Mouse (Mus musculus): ENCODE data around the gene Spag17. TPM values are rescaled to one million over a fixed set of nuclear protein-coding genes. Genes with fewer than 3 reads are reported as not detected.

Gene Spag17
- polyA plus RNA-seq, 1 experiment from 2014 or later = 1.9 TPM

DNA sequence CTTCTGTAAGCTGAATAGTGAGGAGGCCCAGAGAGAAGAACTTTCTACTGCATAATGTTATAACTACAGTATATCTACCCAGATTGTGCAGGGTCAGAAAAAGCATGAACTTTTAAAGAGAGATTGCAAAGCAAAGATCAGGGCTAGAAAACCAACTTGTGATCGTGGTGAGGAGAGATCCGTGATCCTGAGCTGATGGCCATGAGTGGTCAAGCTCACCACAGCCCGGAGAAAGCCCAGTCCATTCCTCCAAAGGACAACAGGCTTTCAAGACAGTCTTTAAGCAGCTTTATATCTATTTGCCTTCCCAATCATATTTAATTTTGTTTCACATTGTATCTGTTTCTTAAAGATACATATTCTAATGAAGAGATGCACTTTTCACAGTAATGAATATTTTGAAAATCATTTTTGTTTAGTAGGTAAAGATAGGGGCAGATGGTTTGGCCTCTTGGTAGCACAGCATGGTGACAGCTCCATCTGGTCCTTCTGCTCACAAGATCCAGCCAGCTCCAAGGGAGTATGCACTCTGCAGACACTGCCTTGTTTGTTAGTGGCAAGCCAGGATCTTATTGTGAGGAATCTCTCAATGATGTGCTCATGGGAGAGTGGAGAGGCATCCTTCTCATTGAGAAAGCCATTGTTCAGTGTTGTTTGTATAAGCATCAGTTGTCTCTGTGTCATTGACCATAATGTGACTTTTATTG, 217.3 kb downstream of the Spag17 start:
- H3K27ac ChIP-seq = no peak overlapping the region
- no peaks in the 10 kb centered on the region for H3K36me3 ChIP-seq
- no peaks in the 10 kb centered on the region for H3K27me3 ChIP-seq
- no peaks in the 10 kb centered on the region for H3K4me1 ChIP-seq
- H3K4me2 ChIP-seq (replicated peaks) = no peak overlapping the region
- H3K9me3 ChIP-seq = no peaks in the 10 kb centered on the region
- H3K9ac ChIP-seq = no peak overlapping the region
- ATAC-seq (ENCODE audit: insufficient number of reproducible peaks, insufficient read depth, low FRiP score, low TSS enrichment) = no peak
- H3K4me3 ChIP-seq = no peak overlapping the region
- 93% methylated on average over 3 of the region's 3 CpGs for WGBS

DNA sequence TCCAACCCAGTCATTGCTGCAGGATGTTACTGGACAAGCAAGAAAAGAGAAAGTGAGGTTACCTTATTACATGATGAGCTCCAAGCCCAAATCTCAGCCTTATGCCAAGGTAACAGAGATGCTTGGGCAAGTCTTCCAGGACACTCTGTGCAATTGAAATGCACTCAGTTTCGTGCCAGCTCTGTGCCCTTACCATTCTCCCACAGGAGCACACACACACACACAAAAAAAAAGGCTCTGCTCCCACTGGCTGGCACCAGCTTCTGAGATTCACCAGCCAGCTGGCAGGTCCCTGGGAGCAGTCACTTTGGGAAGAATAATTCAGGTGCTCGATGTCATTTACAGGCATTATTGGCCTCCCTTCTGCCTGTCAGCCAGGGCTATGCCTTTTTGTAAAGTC, 221.5 kb downstream of the Spag17 start:
- H3K9ac ChIP-seq = no peak overlapping the region
- H3K27ac ChIP-seq = no peak overlapping the region
- ATAC-seq (ENCODE audit: insufficient number of reproducible peaks, insufficient read depth, low FRiP score, low TSS enrichment) = no peak
- H3K4me1 ChIP-seq = no peaks in the 10 kb centered on the region
- no peaks in the 10 kb centered on the region for H3K36me3 ChIP-seq
- no peak overlapping the region for H3K4me3 ChIP-seq
- 83% methylated on average over 2 of the region's 2 CpGs for WGBS
- H3K9me3 ChIP-seq = no peaks in the 10 kb centered on the region
- H3K27me3 ChIP-seq = no peaks in the 10 kb centered on the region
- no peak overlapping the region for H3K4me2 ChIP-seq (replicated peaks)

DNA sequence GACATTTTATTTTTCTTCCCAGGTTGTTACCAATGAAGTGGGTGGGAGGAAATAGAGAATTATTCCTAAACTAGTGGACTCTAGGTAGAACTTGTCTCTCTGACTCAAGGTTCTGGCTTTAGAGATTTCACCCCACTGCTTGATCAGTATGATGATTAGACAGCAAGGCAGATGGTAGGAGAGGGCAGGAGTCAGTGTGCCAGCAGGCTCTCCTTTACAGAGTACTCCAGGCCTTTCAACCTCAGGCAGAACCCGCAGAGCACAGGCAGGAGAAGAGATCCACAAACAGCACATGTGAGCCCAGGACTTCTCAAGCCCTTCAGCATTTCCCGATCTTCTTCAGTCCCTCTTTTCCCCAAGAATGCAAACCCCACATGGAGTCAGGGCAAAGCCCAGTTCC, 233.5 kb downstream of the Spag17 start:
- 72% methylated on average over 2 of the region's 2 CpGs for WGBS

DNA sequence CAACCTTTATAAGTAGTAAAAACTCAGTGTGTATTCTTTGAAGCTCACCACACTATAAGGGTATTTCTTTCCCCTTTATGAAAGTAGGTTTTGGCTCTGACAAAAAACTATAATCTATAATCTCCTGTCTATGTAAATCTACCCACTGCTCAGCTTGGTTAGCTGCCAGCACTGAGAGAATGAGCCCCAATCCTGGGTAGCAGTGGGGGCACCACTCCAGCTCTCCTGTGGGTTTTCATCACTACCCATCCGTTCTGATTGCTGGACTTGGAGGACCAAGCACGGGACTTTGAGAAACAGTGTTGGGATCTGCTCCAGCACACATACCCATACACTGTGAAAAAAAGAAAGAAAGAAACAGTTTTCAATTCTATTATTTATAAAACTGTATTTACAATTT, 236.8 kb downstream of the Spag17 start:
- Histone ChIP-seq H3K9me3 (no peaks in the 10 kb centered on the region), H3K36me3 (no peaks in the 10 kb centered on the region), H3K9ac (no peak overlapping the region), H3K4me2 (replicated peaks) (no peak overlapping the region), H3K4me1 (no peaks in the 10 kb centered on the region), H3K4me3 (no peak overlapping the region), H3K27me3 (no peaks in the 10 kb centered on the region), H3K27ac (no peak overlapping the region)
- no peak for ATAC-seq (ENCODE audit: insufficient number of reproducible peaks, insufficient read depth, low FRiP score, low TSS enrichment)
- WGBS = 76% methylated on average over 2 of the region's 2 CpGs

More for the DNA sequence above, 233.5 kb downstream of the Spag17 start:
- H3K9me3 ChIP-seq = no peaks in the 10 kb centered on the region
- H3K4me3 ChIP-seq = no peak overlapping the region
- no peaks in the 10 kb centered on the region for H3K36me3 ChIP-seq
- H3K27me3 ChIP-seq = no peaks in the 10 kb centered on the region
- no peak overlapping the region for H3K27ac ChIP-seq
- ATAC-seq (ENCODE audit: insufficient number of reproducible peaks, insufficient read depth, low FRiP score, low TSS enrichment) = no peak
- no peaks in the 10 kb centered on the region for H3K4me1 ChIP-seq
- H3K4me2 ChIP-seq (replicated peaks) = no peak overlapping the region
- H3K9ac ChIP-seq = no peak overlapping the region

DNA sequence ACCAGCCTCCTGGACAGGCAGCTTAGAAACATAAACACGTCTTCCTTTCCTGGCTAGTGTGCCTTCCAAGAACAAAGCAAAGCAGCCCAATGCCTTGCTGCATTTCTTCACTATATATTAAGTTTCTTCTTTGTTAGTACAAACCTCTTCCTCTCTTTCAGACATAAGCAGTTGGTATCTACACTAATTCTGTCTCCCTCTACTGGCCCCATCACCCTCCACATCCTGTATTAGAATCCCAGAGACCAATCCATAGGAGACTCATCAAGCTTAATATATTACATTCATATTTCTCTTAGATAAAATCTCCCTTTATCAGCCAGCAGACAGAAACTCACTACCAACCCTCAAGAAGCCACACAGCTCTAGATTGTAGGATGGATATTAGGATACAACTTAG, 237.2 kb downstream of the Spag17 start:
- Histone ChIP-seq H3K36me3 (no peaks in the 10 kb centered on the region), H3K4me1 (no peaks in the 10 kb centered on the region), H3K4me3 (no peak overlapping the region), H3K9ac (no peak overlapping the region), H3K4me2 (replicated peaks) (no peak overlapping the region), H3K9me3 (no peaks in the 10 kb centered on the region), H3K27me3 (no peaks in the 10 kb centered on the region), H3K27ac (no peak overlapping the region)
- WGBS = 64% methylated on average over 1 of the region's 1 CpGs
- no peak for ATAC-seq (ENCODE audit: insufficient number of reproducible peaks, insufficient read depth, low FRiP score, low TSS enrichment)

DNA sequence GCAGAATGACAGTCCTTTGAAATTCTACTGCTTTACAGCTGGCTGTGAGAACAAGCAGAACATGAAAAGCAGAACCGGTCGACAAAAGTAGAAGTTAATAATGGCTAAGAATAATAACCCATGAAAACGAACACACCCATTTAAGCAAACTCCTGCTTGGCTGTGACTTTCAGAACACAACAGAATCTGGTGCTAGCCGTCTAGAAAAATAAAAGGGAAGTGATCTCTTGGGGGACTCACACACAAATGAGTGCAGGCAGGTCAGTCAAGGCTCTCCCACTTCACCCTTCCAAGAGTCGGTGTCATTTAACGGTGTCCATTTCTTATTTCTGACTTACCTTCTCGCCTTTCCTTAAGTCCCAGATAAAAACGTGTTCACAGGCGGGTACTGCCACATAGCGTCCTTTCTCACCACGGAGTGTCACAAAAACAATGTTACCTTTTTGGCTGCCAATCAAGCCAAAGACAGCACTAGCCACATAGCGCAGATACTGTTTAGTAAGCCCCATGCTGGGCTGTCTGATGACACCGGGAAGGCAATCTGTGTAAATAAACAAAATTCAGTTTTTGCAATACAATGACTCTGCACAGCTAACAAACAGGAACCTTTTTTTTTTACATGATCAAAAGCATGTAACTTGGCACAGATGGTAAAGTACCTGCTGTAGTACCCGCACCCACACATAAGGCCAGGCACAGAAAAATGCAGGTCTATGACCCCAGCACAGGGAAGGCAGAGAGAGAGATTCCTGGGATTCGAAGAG, 275.7 kb downstream of the Spag17 start:
- Histone ChIP-seq H3K36me3 (peaks cover 30% of the 10 kb centered on the region), H3K27me3 (no peaks in the 10 kb centered on the region), H3K9me3 (no peaks in the 10 kb centered on the region), H3K27ac (no peak overlapping the region), H3K4me1 (peaks cover 9% of the 10 kb centered on the region), H3K4me3 (peak overlapping the region; percentile 74), H3K9ac (peak overlapping the region; percentile 82; the same call in 1 of the 2 replicates), H3K4me2 (replicated peaks) (peak overlapping the region; percentile 81)
- no peak for ATAC-seq (ENCODE audit: insufficient number of reproducible peaks, insufficient read depth, low FRiP score, low TSS enrichment)
- WGBS = 84% methylated on average over 15 of the region's 15 CpGs

DNA sequence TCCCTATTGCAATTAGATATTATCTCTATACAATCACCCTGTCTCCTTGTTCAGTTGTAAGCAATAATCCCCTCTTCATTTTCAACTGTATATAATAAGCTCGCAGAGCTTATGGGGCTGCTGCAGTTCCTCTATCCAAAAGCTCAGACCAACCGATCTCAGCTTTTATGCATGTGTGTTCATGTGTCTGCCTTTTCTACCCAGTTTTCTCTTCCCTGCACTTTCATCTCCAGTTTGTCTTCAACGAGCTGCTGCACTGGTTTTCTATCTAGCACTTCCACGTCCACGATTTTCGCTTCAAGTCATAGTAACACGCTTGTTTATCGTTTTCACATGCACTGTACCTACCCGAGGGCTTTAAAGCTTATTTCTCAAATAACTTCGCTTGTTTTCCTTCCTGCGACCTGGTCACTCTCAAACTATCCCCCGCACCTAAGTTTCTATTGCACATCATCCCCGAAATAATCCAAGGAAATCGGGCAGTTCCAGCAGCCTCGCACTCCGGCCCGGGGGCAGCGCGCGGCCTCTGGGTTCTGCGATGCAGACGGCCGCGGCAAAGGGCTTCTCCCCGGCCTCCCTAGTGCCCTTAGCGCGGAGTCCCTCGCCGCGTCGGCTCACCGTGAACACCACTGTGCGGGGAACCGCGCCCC, 276.6 kb downstream of the Spag17 start:
- H3K27me3 ChIP-seq = no peaks in the 10 kb centered on the region
- no peak; the same call in 1 of the 2 replicates for ATAC-seq (ENCODE audit: insufficient number of reproducible peaks, insufficient read depth, low FRiP score, low TSS enrichment)
- peaks cover 9% of the 10 kb centered on the region for H3K4me1 ChIP-seq
- peak overlapping the region; percentile 81 for H3K4me2 ChIP-seq (replicated peaks)
- H3K36me3 ChIP-seq = peaks cover 22% of the 10 kb centered on the region
- H3K27ac ChIP-seq = 0 out of 2 replicates have a peak overlapping the region, but pooled peaks have one; percentile 43
- H3K4me3 ChIP-seq = peak overlapping the region; percentile 74
- H3K9me3 ChIP-seq = no peaks in the 10 kb centered on the region
- 2% methylated on average over 35 of the region's 35 CpGs for WGBS
- H3K9ac ChIP-seq = peak overlapping the region; percentile 82

DNA sequence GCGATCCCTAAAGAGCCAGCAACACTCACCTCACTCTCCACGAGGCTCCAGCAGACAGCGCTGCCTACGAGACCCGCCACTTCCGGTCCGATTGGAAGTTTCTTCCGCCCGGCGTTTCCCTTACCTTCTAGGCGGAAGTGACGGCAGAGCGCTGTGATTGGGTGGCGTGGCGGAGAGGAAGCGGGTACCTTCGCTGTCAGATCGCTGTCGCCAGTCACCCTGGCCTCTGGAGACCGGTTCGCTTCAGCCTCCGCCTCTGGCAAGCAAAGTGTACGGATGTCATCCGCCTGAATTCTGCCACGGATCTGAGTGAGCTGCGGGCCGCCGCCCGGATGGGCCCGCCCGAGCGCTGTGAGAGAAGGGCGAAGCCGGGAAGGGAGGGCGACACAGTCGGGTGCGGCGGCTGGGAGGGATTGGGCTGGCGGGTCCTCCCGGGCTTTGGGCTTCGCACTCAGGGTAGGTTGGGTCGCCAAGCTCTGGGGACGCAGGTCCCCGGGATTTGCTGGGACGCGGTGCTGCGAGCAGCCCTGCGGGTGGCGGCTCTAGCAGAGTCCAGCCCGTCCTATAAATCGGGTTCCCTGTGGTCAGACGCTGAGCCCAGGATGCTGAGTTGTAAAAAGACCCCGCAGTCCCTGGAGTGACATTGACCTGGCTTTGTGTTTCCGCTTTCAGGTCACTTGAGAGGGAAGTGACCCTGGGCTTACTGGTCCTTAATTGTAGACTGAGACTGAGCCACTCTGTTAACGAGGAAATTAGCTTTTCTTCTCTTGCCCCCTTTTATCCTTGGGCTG, 277.3 kb downstream of the Spag17 start, which contains the start of the genes Gdap2 and Wdr3:
Gene Gdap2, plus strand, starts transcription at position 67 of the 791 bp plus-strand sequence.
Gene Wdr3, minus strand, starts transcription at position 93 of the 791 bp plus-strand sequence.
- no peaks in the 10 kb centered on the region for H3K9me3 ChIP-seq

DNA sequence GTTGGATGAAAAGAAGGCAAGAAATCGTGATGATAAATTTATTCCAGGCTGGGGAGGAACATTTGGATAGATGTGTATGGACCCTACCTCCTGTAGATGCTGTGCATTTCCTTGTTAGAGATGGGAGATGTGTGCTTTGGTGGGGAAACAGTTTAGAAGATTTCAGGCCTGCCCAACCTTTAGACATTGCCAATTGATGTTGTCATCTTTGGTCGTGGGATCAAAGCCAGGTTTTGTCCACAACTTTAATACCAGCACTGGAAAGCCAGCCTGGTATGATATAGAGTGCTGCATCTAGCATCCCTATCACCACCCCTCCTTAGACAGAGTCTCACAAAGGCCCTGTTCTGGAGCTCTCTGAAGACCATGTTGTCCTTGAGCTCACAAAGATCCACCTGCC, 278.4 kb downstream of the Spag17 start:
- Histone ChIP-seq H3K4me2 (replicated peaks) (no peak overlapping the region; the same call in 1 of the 2 replicates), H3K9ac (no peak overlapping the region), H3K4me3 (no peak overlapping the region), H3K36me3 (peaks cover 11% of the 10 kb centered on the region), H3K27me3 (no peaks in the 10 kb centered on the region), H3K9me3 (no peaks in the 10 kb centered on the region), H3K27ac (no peak overlapping the region), H3K4me1 (peaks cover 9% of the 10 kb centered on the region)
- ATAC-seq (ENCODE audit: insufficient number of reproducible peaks, insufficient read depth, low FRiP score, low TSS enrichment) = no peak
- WGBS = 88% methylated on average over 2 of the region's 2 CpGs

More for the DNA sequence above, 277.3 kb downstream of the Spag17 start, which contains the start of the genes Gdap2 and Wdr3:
- Histone ChIP-seq H3K4me2 (replicated peaks) (peak within 1 kb of the TSS; percentile 81), H3K9ac (peak within 1 kb of the TSS; percentile 82), H3K4me3 (peak within 1 kb of the TSS; percentile 74), H3K27ac (peak within 1 kb of the TSS; percentile 70), H3K27me3 (no peaks in the 10 kb centered on the region), H3K36me3 (peaks cover 14% of the 10 kb centered on the region), H3K4me1 (peaks cover 9% of the 10 kb centered on the region)
- WGBS = under 1% methylated on average over 55 of the region's 55 CpGs
- ATAC-seq (ENCODE audit: insufficient number of reproducible peaks, insufficient read depth, low FRiP score, low TSS enrichment) = peak; percentile 96

DNA sequence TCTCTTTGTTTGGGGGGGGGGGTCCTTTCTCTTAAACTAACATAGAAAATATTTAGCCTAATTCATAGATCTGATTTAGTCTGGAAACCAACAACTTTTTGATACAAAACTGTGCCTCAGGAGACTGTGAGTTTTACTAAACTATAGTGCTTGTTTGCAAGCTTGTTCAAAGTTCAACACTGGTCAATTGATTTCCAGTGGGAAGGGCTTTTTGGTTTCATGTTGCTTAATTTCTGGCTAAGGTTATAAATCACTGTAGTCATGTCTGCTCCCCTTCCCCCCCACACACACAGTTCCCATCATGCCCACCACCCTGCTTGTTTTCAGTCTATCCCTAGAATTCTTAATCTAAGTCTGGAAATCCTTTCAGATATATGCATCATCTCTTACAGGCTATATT, 279.8 kb downstream of the Spag17 start:
- Histone ChIP-seq H3K9me3 (no peaks in the 10 kb centered on the region), H3K9ac (no peak overlapping the region), H3K36me3 (no peaks in the 10 kb centered on the region), H3K4me1 (peaks cover 9% of the 10 kb centered on the region), H3K27ac (no peak overlapping the region), H3K4me2 (replicated peaks) (no peak overlapping the region), H3K4me3 (no peak overlapping the region), H3K27me3 (no peaks in the 10 kb centered on the region)
- no peak for ATAC-seq (ENCODE audit: insufficient number of reproducible peaks, insufficient read depth, low FRiP score, low TSS enrichment)

DNA sequence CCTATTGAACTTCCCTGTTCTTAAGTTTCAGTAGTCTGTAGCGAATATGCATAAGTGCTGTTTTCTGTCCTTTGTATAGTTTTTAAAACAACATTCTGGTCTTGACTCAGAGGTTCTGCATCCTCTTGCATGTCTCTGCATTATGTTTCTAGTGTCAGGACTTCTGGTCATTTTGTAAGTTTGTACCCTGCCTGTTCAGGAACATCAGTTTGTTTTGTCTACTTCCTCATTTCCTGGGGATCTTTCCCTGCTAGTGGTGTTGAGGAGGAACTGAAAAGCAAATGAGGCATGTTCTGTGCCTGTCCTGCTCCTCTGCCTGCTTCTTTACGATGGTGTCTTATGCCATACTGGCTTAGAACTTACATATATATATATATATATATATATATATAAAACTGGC, 290.8 kb downstream of the Spag17 start:
- WGBS = 83% methylated on average over 2 of the region's 2 CpGs
- ATAC-seq (ENCODE audit: insufficient number of reproducible peaks, insufficient read depth, low FRiP score, low TSS enrichment) = no peak
- Histone ChIP-seq H3K4me3 (no peak overlapping the region), H3K27me3 (no peaks in the 10 kb centered on the region), H3K4me1 (no peaks in the 10 kb centered on the region), H3K27ac (no peak overlapping the region), H3K4me2 (replicated peaks) (no peak overlapping the region), H3K9ac (no peak overlapping the region), H3K36me3 (peaks cover 47% of the 10 kb centered on the region), H3K9me3 (no peaks in the 10 kb centered on the region)
